Mouse (Mus musculus) heart, postnatal 14 days (tissue): ENCODE measurements at regions not wholly inside any gene's neighbourhood (a gene's known extent, or its start where the extent isn't known, plus 50 kb on each side); places are given as distances from the start of the nearest gene placed in this dataset.

Experiments used
- DNase-seq, 2 experiments: peaks; one replicate each; pipeline ENCODE4 v3.0.0; 2021 to 2022
- intact Hi-C: fragments of 180-260 bp; cut with DNase I; formaldehyde crosslinking; loops from one replicate; pipeline ENCODE4 v1.15.1; 2025

DNA sequence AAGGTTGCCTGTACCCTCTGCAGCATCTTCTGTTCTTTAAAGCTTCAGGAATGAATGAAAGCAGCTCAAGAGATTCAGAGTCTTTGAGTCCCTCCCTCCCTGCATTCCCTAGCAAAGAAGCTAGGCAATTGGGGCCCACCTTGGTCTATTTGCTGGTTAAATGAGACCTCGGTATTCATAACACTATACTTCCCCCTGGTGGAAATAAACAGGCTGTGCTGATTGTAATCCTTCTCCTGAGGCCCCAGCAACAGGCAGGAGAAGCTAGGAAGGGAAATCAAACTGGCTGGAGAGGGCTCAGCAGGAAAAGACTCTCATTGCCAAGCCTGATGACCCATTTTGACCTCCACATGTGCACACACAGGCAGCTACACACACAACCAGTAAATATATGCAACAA, 137.1 kb downstream of the Sh3bp4 start:
- DNase-seq, result no peak
- intact Hi-C loops, result no loop called here

- no peak for DNase-seq
- intact Hi-C loops, result no loop called here
Observed at GRCm38 (mm10) chr1:89211116-89211515, 140.9 kb downstream of the Sh3bp4 start.

DNA sequence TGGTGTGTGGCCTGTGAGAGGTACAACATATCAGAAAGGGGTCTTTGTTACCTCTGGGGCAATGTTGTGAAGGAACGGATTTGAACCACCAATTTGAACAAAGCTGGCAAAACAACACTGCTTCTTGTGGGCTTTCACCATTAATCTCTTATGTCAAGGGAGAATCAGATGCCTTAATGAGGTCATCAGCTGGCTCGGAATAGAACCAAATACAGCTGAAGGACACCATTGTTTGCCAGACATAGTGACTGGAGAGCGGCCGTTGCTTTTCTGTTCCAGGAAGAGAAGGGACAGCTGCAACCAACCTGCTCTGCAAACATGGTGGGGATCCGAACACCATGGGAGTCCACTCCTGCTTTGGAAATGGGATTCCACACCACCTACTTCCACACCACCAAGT, 158.2 kb downstream of the Sh3bp4 start:
- intact Hi-C loops, result no loop called here
- peak in 1 of 2 experiments; percentile 28 for DNase-seq

GRCm38 (mm10) chr1:89231756-89232155, 161.5 kb downstream of the Sh3bp4 start:
- DNase-seq, result no peak
- intact Hi-C loops, result loop anchor here (10.0 kb wide), 2 partner anchors 223 to 713 kb away; partner anchors contain the start of gene Agap1

- intact Hi-C loops, result loop anchor here (10.0 kb wide), 2 partner anchors 222 to 712 kb away; partner anchors contain the start of gene Agap1
- no peak for DNase-seq
Observed at GRCm38 (mm10) chr1:89232391-89232790, 162.2 kb downstream of the Sh3bp4 start.

DNA sequence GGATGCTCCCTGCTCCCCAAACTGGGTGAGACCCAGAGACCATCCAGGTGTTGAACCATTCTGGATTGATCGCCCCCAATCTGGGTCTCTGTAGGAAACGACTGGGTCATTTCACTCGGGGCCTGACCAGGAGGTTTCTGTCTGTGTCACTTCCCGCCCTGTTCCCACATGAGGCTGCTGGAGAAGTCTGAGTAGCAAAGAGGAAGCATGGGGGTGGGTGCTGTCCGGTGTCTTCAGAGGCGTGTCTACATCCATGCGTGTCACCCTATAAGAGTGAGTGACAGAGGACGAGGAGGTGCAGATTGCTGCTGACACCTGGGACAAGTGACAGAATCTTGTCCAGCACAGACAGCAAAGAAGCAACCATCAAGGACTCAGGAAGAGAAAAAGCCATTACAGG, 164.7 kb downstream of the Sh3bp4 start:
- DNase-seq, result no peak
- intact Hi-C loops, result loop anchor here (1.0 to 10.0 kb wide), 7 partner anchors 87 to 710 kb away; partner anchors contain the start of gene Agap1

- intact Hi-C loops, result loop anchor here (1.0 to 10.0 kb wide), 7 partner anchors 87 to 710 kb away; partner anchors contain the start of gene Agap1
- DNase-seq, result peak; percentile 61 to 73
Observed at GRCm38 (mm10) chr1:89235296-89235695, 165.1 kb downstream of the Sh3bp4 start.

DNA sequence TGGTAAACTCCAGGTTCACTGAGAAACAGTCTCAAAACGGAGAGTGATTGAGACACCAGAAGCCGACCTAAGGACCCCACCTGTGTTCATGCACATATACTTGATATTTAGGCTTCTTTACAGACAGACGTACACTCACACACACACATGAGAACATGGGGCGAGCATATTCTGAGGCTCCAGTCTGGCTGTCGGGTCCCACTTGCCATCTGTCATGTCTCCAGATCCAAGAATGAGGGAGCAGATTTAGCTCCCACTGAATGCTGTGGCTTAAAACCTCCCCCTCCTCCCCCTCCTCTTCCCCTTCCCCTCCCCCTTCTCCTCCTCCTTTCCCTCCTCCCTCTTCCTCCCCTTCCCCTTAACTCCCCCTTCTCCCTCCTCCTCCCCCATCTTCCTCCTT, 167.5 kb downstream of the Sh3bp4 start:
- DNase-seq, result no peak
- intact Hi-C loops, result loop anchor here (5.0 to 10.0 kb wide), 4 partner anchors 85 to 707 kb away; partner anchors contain the start of gene Agap1

DNA sequence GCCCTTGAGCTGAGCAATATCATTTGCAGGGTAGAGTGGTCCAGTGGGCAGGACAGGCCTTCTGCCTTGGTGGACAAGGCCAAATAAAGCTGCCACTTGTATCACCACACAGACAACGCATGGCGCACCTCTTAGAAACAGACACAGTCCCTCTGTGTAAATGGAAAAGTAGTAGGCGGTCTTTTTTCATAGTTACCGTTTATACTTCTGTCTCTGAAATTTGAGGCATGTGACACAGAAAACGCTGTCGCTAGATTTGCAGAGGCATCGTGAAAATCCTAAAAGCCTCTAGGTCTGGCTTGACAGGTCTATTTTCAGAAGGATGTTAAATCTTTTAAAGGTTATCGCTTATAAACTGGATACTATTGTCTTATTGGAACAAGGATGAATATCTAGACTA, 174.4 kb downstream of the Sh3bp4 start:
- DNase-seq, result no peak
- intact Hi-C loops, result no loop called here

DNA sequence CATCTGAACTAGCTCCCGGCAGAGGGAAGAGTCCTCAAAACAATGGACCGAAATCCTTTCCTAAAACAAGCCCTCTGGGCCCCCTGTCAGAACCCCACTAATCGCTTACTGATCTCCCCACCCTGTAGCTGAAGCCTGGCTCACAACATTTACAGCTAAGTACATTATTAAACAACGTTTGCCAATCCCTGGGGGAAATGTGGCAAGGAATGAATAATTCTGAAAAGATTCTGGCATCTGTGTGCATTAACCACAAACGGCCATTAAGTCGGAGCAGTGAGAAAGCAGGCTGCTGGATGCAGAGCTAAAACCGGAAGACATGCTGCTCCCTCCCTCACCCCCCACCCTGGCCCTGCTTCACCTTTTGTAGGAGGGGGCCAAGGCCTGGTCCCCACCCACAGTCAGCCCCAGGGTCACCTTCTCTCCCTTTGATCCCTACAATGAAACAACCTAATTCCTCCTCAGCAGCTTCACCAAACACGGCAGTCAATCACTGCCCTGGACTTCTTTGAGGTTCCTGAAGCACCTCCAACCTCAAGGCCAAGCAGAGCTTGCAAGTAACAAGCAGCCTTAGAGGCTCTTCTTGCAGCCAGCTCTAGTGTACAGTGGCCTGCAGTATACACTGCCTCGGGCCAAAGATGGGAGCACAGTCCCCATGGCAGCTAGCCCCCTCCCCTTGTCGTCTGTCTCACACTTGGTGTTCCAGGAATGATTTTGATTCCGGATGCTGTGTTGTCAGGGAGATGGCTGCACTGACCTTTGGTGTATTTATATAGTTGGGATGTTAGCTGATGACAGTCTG, 175.2 kb downstream of the Sh3bp4 start:
- intact Hi-C loops, result no loop called here

GRCm38 (mm10) chr1:89251753-89252152, 181.5 kb downstream of the Sh3bp4 start:
- no peak for DNase-seq
- intact Hi-C loops, result no loop called here

More for the DNA sequence above, 175.2 kb downstream of the Sh3bp4 start:
- DNase-seq, result no peak

DNA sequence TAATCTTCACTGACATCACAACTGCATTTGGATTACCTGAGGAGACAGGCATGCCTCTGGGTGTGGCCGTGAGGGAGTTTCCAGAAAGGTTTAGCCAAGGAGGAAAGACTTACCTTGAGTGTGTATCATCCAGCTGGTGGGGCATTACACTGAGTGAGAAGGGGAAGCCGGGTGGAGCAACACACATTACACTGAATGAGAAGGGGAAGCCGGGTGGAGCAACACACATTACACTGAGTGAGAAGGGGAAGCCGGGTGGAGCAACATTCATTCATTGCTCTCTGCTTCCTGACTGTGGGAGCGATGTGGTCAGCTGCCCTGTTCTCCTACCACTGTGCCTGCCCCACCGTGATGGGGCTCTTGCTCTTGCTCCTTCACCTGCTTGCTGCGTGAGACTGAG, 182.3 kb downstream of the Sh3bp4 start:
- intact Hi-C loops, result no loop called here

DNA sequence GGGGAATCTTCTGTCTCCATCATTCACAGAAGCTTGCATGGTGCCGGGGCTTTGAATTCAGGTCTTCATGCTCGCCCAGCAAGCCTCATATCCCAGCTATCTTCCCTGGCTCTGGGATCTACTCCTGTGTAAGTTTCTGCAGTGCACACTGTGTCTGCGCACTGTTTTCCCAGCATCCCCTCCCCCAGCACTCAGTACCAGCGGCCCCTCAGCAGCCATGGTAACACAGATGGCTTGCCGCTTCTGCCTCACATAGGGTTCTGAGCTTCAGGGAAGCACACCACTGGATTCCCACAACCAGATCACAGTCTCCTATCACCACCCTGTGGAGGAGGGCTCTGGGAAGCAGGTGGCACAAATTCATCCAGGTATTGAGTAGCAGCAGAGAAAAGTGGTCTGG, 187.7 kb downstream of the Sh3bp4 start:
- DNase-seq, result no peak
- intact Hi-C loops, result no loop called here

More for the DNA sequence above, 182.3 kb downstream of the Sh3bp4 start:
- DNase-seq, result no peak

DNA sequence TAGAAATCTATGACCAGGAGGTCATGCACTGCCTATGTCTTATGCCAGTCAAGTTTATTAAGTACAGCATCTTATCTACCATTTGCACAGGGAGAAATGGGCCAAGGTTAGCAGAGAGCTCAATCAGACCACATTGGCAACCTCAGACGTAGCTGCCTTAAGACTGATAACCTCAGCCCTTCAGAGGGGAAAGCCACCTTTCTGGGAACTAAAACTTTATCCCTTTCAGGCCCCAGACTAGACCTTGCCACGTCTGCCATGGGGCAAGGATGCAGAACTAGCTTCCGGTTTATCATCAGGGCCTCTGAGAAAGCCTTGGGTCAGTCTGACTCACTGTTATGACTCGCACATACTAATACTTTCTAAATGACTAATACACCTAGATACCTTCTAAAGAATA, 188.8 kb upstream of the Agap1 start:
- DNase-seq, result no peak
- intact Hi-C loops, result no loop called here

DNA sequence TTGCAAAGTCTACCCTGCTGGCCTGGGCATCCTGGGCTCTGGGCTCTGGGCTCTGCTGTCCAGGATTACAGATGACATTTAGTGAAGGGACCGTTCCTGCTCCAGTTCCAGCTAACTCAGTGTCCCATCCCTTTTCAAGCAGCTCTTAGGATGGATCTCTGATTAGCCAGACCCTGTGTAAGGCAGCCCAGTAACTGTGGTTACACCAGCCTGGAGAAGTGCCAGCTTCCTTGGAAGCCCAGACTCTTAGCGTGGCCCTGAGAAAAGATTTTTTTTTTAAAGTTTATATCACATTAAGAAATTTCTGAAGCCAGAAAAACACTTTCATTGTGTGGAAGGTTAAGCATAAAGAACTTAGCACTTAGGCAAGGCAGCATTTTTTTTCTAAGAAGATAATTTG, 185.8 kb upstream of the Agap1 start:
- intact Hi-C loops, result no loop called here
- DNase-seq, result peak in 1 of 2 experiments; percentile 15

DNA sequence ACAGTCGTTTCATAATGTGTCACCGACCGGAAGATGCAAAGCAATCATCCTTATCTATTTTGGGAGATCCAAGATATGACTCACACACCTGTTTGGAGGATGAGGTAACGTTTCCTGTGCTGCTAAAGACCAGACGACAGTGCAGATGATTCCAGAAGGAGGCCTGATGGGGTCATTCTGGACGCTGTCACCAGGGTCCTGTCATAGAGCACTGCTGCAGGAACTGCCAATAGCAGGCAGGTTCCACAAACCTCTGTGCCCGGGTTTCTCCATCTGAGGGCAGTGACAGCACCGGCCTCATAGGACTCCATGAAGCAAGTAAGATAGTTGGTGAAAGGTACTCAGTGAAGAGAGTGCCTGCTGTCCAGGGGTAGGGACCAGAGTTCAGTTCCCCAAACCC, 182.9 kb upstream of the Agap1 start:
- intact Hi-C loops, result no loop called here
- no peak for DNase-seq

- intact Hi-C loops, result no loop called here
- DNase-seq, result no peak
Observed at GRCm38 (mm10) chr1:89273021-89273420, 181.6 kb upstream of the Agap1 start.

- intact Hi-C loops, result no loop called here
- no peak for DNase-seq
Observed at GRCm38 (mm10) chr1:89273786-89274362, 180.7 kb upstream of the Agap1 start.

- intact Hi-C loops, result no loop called here
- DNase-seq, result no peak
Observed at GRCm38 (mm10) chr1:89279382-89279781, 175.2 kb upstream of the Agap1 start.

GRCm38 (mm10) chr1:89281107-89281655, 173.4 kb upstream of the Agap1 start:
- intact Hi-C loops, result no loop called here
- DNase-seq, result no peak

DNA sequence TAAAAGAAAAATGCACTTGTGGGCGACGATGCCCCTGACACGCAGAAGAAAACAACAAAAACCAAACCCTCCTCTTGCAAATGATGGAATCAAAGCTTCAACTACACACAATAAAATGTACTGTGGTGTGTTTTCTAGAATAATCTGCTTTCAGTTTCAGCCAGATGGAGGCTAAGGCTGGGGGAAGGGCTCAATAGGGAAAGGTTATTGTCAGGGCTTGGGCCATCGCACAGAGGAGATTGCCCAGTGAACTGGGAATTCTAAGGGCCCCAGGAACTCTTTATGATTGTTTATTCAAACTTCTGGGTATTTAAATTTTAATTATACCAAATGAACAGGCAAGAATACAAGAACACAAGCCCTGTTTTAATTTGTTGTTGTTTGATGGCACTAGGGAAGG, 169.6 kb upstream of the Agap1 start:
- intact Hi-C loops, result no loop called here
- no peak for DNase-seq
